Mouse (Mus musculus): ENCODE measurements around the gene Arcn1. TPM values are rescaled to one million over a fixed set of nuclear protein-coding genes. Genes with fewer than 3 reads are reported as not detected.
"Not testable (repeated sequence)": the region's sequence is repeated elsewhere in the genome, so short reads cannot be mapped to it uniquely, and the experiment has no call there.

Gene Arcn1
- polyA plus RNA-seq, 1 experiment from 2014 or later: 160 TPM

DNA sequence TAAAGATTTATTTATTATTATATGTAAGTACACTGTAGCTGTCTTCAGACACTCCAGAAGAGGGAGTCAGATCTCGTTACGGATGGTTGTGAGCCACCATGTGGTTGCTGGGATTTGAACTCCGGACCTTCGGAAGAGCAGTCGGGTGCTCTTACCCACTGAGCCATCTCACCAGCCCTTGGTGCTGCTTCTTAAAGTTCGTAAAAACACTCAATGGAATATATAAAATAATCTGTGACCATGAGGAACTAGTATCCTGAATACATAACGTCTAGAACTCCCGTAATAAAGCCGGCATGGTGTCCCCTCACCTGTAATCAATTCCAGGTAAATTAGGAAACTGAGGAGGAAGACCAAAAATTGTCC lies 367 bp upstream of the Arcn1 start:
- H3K4me2 ChIP-seq (ENCODE audit: low read length): peak overlapping the region; percentile 80
- H3K4me3 ChIP-seq (replicated peaks; ENCODE audit: low read depth, low read length): peak overlapping the region; percentile 99; the same call in 1 of the 2 replicates
- H3K9ac ChIP-seq (replicated peaks; ENCODE audit: low read length); ATAC-seq (ENCODE audit: low FRiP score, low TSS enrichment); H3K36me3 ChIP-seq (ENCODE audit: control insufficient read depth, insufficient read depth, low read length); DNase-seq; H3K9me3 ChIP-seq (ENCODE audit: control insufficient read depth, low read length); H3K27me3 ChIP-seq (ENCODE audit: control insufficient read depth, insufficient read depth, low read length): not testable (repeated sequence)
- H3K27ac ChIP-seq (replicated peaks; ENCODE audit: low read depth, low read length): peak overlapping the region; percentile 95; the same call in 1 of the 2 replicates
- H3K4me1 ChIP-seq (ENCODE audit: control insufficient read depth, insufficient read depth, low read length): peaks cover 18% of the 10 kb centered on the region
- 44% methylated on average over 7 of the region's 9 CpGs for WGBS

DNA sequence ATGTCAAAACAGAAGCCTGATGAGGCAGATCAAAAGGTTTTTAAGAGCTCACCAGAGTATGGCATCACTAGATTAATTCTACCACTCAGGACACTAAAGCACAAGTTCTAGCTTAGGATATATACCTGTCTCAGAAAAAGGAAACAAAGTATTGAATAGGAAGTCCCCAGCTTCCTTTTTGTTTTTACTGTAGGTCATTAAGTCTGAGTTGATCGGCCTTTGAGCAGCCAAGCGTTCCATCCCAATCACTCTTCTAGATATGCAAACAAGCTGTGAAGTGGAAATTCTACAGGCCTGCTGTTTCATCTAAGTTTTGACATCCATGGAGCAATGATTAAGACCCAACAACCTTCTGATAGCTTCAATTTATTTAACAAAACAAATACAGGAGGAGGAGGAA lies 6.8 kb downstream of the Arcn1 start:
- Histone ChIP-seq H3K9ac (replicated peaks; ENCODE audit: low read length) (no peak overlapping the region), H3K9me3 (ENCODE audit: control insufficient read depth, low read length) (no peaks in the 10 kb centered on the region), H3K27ac (replicated peaks; ENCODE audit: low read depth, low read length) (no peak overlapping the region), H3K4me2 (ENCODE audit: low read length) (no peak overlapping the region), H3K36me3 (ENCODE audit: control insufficient read depth, insufficient read depth, low read length) (peaks cover 28% of the 10 kb centered on the region), H3K4me3 (replicated peaks; ENCODE audit: low read depth, low read length) (no peak overlapping the region), H3K27me3 (ENCODE audit: control insufficient read depth, insufficient read depth, low read length) (no peaks in the 10 kb centered on the region), H3K4me1 (ENCODE audit: control insufficient read depth, insufficient read depth, low read length) (peaks cover 6% of the 10 kb centered on the region)
- ATAC-seq (ENCODE audit: low FRiP score, low TSS enrichment): no peak
- WGBS: 87% methylated on average over 2 of the region's 2 CpGs
- no peak for DNase-seq

DNA sequence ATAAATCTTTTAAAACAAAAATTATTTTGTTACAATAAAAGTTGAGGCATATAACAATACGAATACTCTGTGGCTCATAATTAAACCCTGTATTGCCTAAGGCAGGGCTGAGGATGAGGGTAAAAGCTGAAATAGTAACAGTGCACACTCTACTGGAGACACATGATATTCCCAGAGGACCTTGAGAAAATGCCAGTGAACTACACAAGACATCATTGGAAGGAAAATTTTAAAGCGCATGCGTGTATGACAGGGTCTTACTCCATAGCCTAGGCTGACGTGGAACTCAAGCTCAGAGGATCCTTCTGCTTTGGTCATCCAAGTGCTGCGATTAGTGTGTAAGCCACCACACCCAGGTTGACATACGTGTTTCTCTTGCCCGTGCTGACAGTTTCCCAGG lies 19.2 kb downstream of the Arcn1 start:
- H3K9ac ChIP-seq (replicated peaks; ENCODE audit: low read length): no peak overlapping the region
- no peak overlapping the region for H3K4me3 ChIP-seq (replicated peaks; ENCODE audit: low read depth, low read length)
- no peak for DNase-seq
- no peaks in the 10 kb centered on the region for H3K27me3 ChIP-seq (ENCODE audit: control insufficient read depth, insufficient read depth, low read length)
- no peaks in the 10 kb centered on the region for H3K9me3 ChIP-seq (ENCODE audit: control insufficient read depth, low read length)
- WGBS: 94% methylated on average over 7 of the region's 7 CpGs
- ATAC-seq (ENCODE audit: low FRiP score, low TSS enrichment): no peak
- no peak overlapping the region for H3K4me2 ChIP-seq (ENCODE audit: low read length)
- no peak overlapping the region for H3K27ac ChIP-seq (replicated peaks; ENCODE audit: low read depth, low read length)
- peaks cover 99% of the 10 kb centered on the region for H3K36me3 ChIP-seq (ENCODE audit: control insufficient read depth, insufficient read depth, low read length)
- no peaks in the 10 kb centered on the region for H3K4me1 ChIP-seq (ENCODE audit: control insufficient read depth, insufficient read depth, low read length)

DNA sequence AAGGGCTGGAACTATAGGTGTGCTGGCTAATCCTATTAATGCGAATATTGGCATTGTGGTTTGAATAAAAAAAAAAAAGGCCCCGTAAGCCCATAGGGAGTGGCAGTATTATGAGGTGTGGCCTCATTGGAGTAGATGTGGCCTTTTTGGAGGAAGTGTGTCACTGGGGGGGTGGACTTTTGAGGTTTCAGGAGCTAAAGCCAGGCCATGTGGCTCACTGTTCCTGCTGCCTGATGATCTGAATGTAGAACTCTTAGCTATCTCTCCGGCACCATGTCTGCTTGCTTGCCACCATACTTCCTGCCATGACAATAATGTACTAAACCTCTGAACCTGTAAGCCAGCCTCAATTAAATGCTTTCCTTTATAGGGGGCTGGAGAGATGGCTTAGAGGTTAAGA lies 20.3 kb downstream of the Arcn1 start:
- Histone ChIP-seq H3K9me3 (ENCODE audit: control insufficient read depth, low read length) (no peaks in the 10 kb centered on the region), H3K9ac (replicated peaks; ENCODE audit: low read length) (no peak overlapping the region), H3K4me2 (ENCODE audit: low read length) (no peak overlapping the region), H3K4me3 (replicated peaks; ENCODE audit: low read depth, low read length) (no peak overlapping the region), H3K36me3 (ENCODE audit: control insufficient read depth, insufficient read depth, low read length) (peaks cover 97% of the 10 kb centered on the region), H3K4me1 (ENCODE audit: control insufficient read depth, insufficient read depth, low read length) (no peaks in the 10 kb centered on the region), H3K27me3 (ENCODE audit: control insufficient read depth, insufficient read depth, low read length) (no peaks in the 10 kb centered on the region), H3K27ac (replicated peaks; ENCODE audit: low read depth, low read length) (no peak overlapping the region)
- 91% methylated on average over 3 of the region's 3 CpGs for WGBS
- no peak for ATAC-seq (ENCODE audit: low FRiP score, low TSS enrichment)
- no peak for DNase-seq

DNA sequence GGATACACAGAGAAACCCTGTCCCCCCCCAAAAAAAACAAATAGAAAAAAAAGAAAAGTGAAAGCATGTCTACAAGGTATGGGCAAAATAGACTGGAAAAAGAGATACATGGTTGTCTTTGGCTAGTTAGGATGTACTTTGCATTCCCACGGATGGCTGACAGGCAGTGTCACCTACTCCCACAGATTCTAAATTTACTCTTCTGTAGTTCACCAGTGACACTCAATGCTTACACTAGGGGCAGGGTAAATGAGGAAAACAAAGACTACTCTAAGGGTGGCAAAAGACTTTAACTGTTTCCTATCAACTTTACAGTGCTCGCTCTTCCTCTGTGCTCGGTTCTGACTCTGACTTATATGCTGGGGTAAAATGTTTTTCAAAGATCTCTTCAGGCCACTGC lies 21.0 kb downstream of the Arcn1 start:
- Histone ChIP-seq H3K9me3 (ENCODE audit: control insufficient read depth, low read length) (no peaks in the 10 kb centered on the region), H3K27me3 (ENCODE audit: control insufficient read depth, insufficient read depth, low read length) (no peaks in the 10 kb centered on the region), H3K4me3 (replicated peaks; ENCODE audit: low read depth, low read length) (no peak overlapping the region), H3K36me3 (ENCODE audit: control insufficient read depth, insufficient read depth, low read length) (peaks cover 93% of the 10 kb centered on the region), H3K27ac (replicated peaks; ENCODE audit: low read depth, low read length) (no peak overlapping the region), H3K4me1 (ENCODE audit: control insufficient read depth, insufficient read depth, low read length) (no peaks in the 10 kb centered on the region), H3K9ac (replicated peaks; ENCODE audit: low read length) (no peak overlapping the region), H3K4me2 (ENCODE audit: low read length) (no peak overlapping the region)
- WGBS: 97% methylated on average over 3 of the region's 3 CpGs
- DNase-seq (no peak), ATAC-seq (ENCODE audit: low FRiP score, low TSS enrichment) (no peak)

DNA sequence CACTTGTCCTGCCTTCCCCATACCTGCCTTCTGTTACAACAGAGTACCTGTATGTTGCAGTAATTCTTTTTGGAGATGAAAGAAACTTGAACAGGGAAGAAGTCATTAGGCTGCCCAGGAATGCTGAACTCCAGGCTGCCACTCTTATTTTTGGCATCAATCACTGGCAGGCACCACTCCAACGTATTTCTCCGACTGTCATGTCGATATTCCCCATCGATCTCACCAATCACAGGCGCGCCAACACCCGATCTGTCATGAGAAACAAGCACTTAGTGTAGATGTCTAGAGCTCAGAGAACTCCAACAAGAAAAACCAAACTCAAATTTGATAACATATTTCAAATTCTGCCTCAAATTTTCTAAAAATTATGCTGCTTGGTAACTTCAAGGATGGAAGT lies 22.3 kb downstream of the Arcn1 start:
- H3K4me3 ChIP-seq (replicated peaks; ENCODE audit: low read depth, low read length): no peak overlapping the region
- no peaks in the 10 kb centered on the region for H3K4me1 ChIP-seq (ENCODE audit: control insufficient read depth, insufficient read depth, low read length)
- H3K36me3 ChIP-seq (ENCODE audit: control insufficient read depth, insufficient read depth, low read length): peaks cover 89% of the 10 kb centered on the region
- no peak overlapping the region for H3K9ac ChIP-seq (replicated peaks; ENCODE audit: low read length)
- DNase-seq: no peak
- no peak overlapping the region for H3K27ac ChIP-seq (replicated peaks; ENCODE audit: low read depth, low read length)
- no peaks in the 10 kb centered on the region for H3K9me3 ChIP-seq (ENCODE audit: control insufficient read depth, low read length)
- no peak for ATAC-seq (ENCODE audit: low FRiP score, low TSS enrichment)
- H3K27me3 ChIP-seq (ENCODE audit: control insufficient read depth, insufficient read depth, low read length): no peaks in the 10 kb centered on the region
- no peak overlapping the region for H3K4me2 ChIP-seq (ENCODE audit: low read length)
- WGBS: 91% methylated on average over 7 of the region's 7 CpGs

DNA sequence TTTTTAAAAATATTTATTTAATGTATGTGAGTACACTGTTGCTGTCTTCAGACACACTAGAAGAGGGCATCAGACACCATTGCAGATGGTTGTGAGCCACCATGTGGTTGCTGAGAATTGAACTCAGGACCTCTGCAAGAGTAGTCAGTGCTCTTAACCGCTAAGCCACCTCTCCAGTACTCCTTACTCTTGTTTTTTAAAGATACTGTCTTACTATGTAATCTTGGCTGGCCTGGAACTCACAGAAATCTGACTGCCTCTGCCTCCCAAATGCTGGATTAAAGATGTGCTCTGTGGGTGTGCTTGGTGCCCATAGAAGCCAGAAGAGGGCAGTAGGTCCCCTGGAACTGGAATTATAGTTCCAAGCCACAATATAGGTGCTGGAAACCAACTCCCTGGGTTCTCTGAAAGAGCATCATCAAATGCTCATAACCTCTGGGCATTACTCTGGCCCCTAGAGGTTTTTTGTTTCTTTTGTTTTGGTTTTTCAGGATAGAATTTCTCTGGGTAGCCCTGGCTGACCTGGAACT lies 26.9 kb downstream of the Arcn1 start:
- WGBS: 81% methylated on average over 1 of the region's 1 CpGs
- no peak for DNase-seq
- Histone ChIP-seq H3K36me3 (ENCODE audit: control insufficient read depth, insufficient read depth, low read length) (peaks cover 44% of the 10 kb centered on the region), H3K4me3 (replicated peaks; ENCODE audit: low read depth, low read length) (no peak overlapping the region), H3K4me1 (ENCODE audit: control insufficient read depth, insufficient read depth, low read length) (no peaks in the 10 kb centered on the region), H3K27ac (replicated peaks; ENCODE audit: low read depth, low read length) (no peak overlapping the region), H3K27me3 (ENCODE audit: control insufficient read depth, insufficient read depth, low read length) (no peaks in the 10 kb centered on the region), H3K9ac (replicated peaks; ENCODE audit: low read length) (no peak overlapping the region), H3K9me3 (ENCODE audit: control insufficient read depth, low read length) (no peaks in the 10 kb centered on the region), H3K4me2 (ENCODE audit: low read length) (no peak overlapping the region)
- ATAC-seq (ENCODE audit: low FRiP score, low TSS enrichment): no peak

DNA sequence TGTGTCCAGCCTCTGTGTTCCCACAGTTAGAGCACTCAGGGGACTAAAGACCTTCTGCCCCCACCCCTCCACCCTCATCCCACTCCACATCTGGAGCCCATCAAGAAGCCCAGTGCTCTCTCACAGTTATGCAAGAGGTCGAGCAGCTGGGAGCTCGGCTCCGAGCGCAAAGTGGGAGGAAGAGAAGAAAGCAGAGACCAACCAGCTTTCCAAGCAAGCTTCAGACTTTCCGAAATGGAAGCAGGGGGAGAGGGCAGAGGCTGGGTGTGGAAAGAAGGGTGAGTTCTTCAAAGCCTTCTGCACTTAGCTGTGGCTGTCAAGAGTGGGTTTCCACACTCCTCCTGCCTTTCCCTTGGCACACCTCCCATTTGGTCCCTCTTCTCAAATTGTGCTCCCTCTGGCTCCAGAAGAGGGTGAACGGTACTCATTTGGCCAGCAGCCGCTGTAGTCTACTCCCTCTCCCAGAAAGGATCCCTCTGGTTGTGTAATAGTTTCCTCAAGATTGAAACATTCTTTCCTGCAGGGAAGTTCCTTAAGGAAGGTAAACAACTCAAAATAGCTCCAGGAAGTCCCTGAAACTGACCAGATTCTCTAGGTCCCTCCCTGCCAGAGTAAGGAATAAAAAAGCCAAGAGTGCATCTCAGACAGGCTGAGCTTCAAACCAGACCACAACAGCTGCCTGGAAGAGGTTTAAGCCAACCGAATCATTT lies 30.2 kb downstream of the Arcn1 start:
- Histone ChIP-seq H3K9ac (replicated peaks; ENCODE audit: low read length) (no peak overlapping the region), H3K4me2 (ENCODE audit: low read length) (no peak overlapping the region), H3K4me3 (replicated peaks; ENCODE audit: low read depth, low read length) (no peak overlapping the region), H3K9me3 (ENCODE audit: control insufficient read depth, low read length) (no peaks in the 10 kb centered on the region), H3K27me3 (ENCODE audit: control insufficient read depth, insufficient read depth, low read length) (peaks cover 20% of the 10 kb centered on the region), H3K36me3 (ENCODE audit: control insufficient read depth, insufficient read depth, low read length) (peaks cover 12% of the 10 kb centered on the region), H3K27ac (replicated peaks; ENCODE audit: low read depth, low read length) (no peak overlapping the region), H3K4me1 (ENCODE audit: control insufficient read depth, insufficient read depth, low read length) (peaks cover 19% of the 10 kb centered on the region; the same call in 1 of the 2 replicates)
- ATAC-seq (ENCODE audit: low FRiP score, low TSS enrichment): no peak
- WGBS: 66% methylated on average over 8 of the region's 8 CpGs
- no peak for DNase-seq

DNA sequence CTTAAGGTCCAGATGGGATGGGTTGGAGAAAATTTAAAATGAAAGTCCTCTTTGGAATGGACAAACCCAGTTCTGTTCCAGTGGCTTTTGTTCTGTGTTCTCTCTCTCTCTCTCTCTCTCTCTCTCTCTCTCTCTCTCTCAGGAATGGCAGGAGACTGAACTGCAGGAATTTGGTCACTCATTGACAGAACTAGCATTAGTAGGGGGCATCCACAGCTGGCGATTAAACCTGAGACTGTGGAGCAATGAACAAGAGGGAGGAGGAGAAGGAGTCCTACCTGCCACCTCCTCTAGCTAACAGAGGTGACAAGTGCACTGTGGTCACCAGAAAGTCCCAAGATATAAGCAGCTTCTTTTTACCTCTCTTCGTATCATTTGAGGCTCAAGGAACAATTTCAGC lies 31.3 kb downstream of the Arcn1 start:
- H3K4me1 ChIP-seq (ENCODE audit: control insufficient read depth, insufficient read depth, low read length): peaks cover 19% of the 10 kb centered on the region; the same call in 1 of the 2 replicates
- peaks cover 20% of the 10 kb centered on the region for H3K27me3 ChIP-seq (ENCODE audit: control insufficient read depth, insufficient read depth, low read length)
- H3K4me3 ChIP-seq (replicated peaks; ENCODE audit: low read depth, low read length): no peak overlapping the region
- no peak overlapping the region for H3K4me2 ChIP-seq (ENCODE audit: low read length)
- ATAC-seq (ENCODE audit: low FRiP score, low TSS enrichment) (no peak), DNase-seq (no peak)
- no peaks in the 10 kb centered on the region for H3K9me3 ChIP-seq (ENCODE audit: control insufficient read depth, low read length)
- H3K27ac ChIP-seq (replicated peaks; ENCODE audit: low read depth, low read length): no peak overlapping the region
- 74% methylated on average over 2 of the region's 2 CpGs for WGBS
- H3K9ac ChIP-seq (replicated peaks; ENCODE audit: low read length): no peak overlapping the region
- H3K36me3 ChIP-seq (ENCODE audit: control insufficient read depth, insufficient read depth, low read length): peaks cover 6% of the 10 kb centered on the region; the same call in 1 of the 2 replicates
